Comparison of ENCODE assay signal across 8 mouse cellular contexts in genomic region chr4:43562769-43563600, GRCm38 (mm10). TPM values are rescaled to one million over a fixed set of nuclear protein-coding genes. Genes with fewer than 3 reads are reported as not detected.
DNase-seq lines count a peak whose midpoint lies in the region; ATAC-seq lines count a peak whose summit lies in the region.
"Had no signal": no experiment of that assay in that cellular context is flagged by ENCODE, and none has a peak within 500 bp of the region (broad histone marks: within the 10 kb centered on the region; RNA-seq: fewer than 3 reads in every experiment).

No protein-coding gene starts in this region.

- H3K9ac ChIP-seq in embryonic facial prominence, embryonic 15.5 days: peak overlapping the region; percentile 89
- H3K9ac ChIP-seq in kidney, embryonic 16.5 days (replicated peaks; ENCODE audit: low read length): peak overlapping the region; percentile 71
- peak overlapping the region; percentile 93 for H3K9ac ChIP-seq in neural tube, embryonic 15.5 days (replicated peaks)

- H3K4me3 ChIP-seq in embryonic facial prominence, embryonic 15.5 days (replicated peaks): peak overlapping the region; percentile 95
- peak overlapping the region; percentile 82 for H3K4me3 ChIP-seq in kidney, embryonic 16.5 days (ENCODE audit: low read length)
- peak overlapping the region; percentile 89 for H3K4me3 ChIP-seq in neural tube, embryonic 15.5 days (replicated peaks)

- peak overlapping the region; percentile 84 for H3K4me2 ChIP-seq in embryonic facial prominence, embryonic 15.5 days (replicated peaks)
- H3K4me2 ChIP-seq in kidney, embryonic 16.5 days (replicated peaks; ENCODE audit: low read depth, low read length): peak overlapping the region; percentile 93
- peak overlapping the region; percentile 90 for H3K4me2 ChIP-seq in neural tube, embryonic 15.5 days

- peaks cover 38% of the 10 kb centered on the region for H3K36me3 ChIP-seq in embryonic facial prominence, embryonic 15.5 days
- peaks cover 34% of the 10 kb centered on the region for H3K36me3 ChIP-seq in kidney, embryonic 16.5 days (ENCODE audit: insufficient read depth, low read length)
- H3K36me3 ChIP-seq in neural tube, embryonic 15.5 days: peaks cover 41% of the 10 kb centered on the region

- H3K4me1 ChIP-seq in embryonic facial prominence, embryonic 15.5 days: peaks cover 44% of the 10 kb centered on the region
- peaks cover 46% of the 10 kb centered on the region for H3K4me1 ChIP-seq in kidney, embryonic 16.5 days (ENCODE audit: insufficient read depth, low read length)
- peaks cover 51% of the 10 kb centered on the region for H3K4me1 ChIP-seq in neural tube, embryonic 15.5 days

- H3K27ac ChIP-seq in embryonic facial prominence, embryonic 15.5 days (replicated peaks): peak overlapping the region; percentile 100
- peak overlapping the region; percentile 100 for H3K27ac ChIP-seq in kidney, embryonic 16.5 days (ENCODE audit: low read length)
- peak overlapping the region; percentile 99 for H3K27ac ChIP-seq in neural tube, embryonic 15.5 days (replicated peaks)

- H3K9me3 ChIP-seq in embryonic facial prominence, embryonic 15.5 days (replicated peaks): no peaks in the 10 kb centered on the region
- no peaks in the 10 kb centered on the region for H3K9me3 ChIP-seq in kidney, embryonic 16.5 days (ENCODE audit: low read length)
- H3K9me3 ChIP-seq in neural tube, embryonic 15.5 days (replicated peaks): no peaks in the 10 kb centered on the region

- WGBS in embryonic facial prominence, embryonic 15.5 days: 4% methylated on average over 22 of the region's 22 CpGs
- 2% methylated on average over 22 of the region's 22 CpGs for WGBS in kidney, embryonic 16.5 days
- 7% methylated on average over 22 of the region's 22 CpGs for WGBS in neural tube, embryonic 15.5 days

- H3K27me3 ChIP-seq in embryonic facial prominence, embryonic 15.5 days: no peaks in the 10 kb centered on the region
- no peaks in the 10 kb centered on the region for H3K27me3 ChIP-seq in kidney, embryonic 16.5 days (ENCODE audit: insufficient read depth, low read length)
- no peaks in the 10 kb centered on the region for H3K27me3 ChIP-seq in neural tube, embryonic 15.5 days (replicated peaks)

- peak; percentile 8 for DNase-seq in retina, postnatal 7 days (ENCODE audit: low read depth, low spot score)
- no peak for DNase-seq in retina, embryonic 14.5 days (ENCODE audit: low spot score)
- DNase-seq in layer of hippocampus, adult 8-10 months (ENCODE audit: low spot score in 2 of 2): no peak
- no peak for DNase-seq in urinary bladder, postnatal 10 days (ENCODE audit: low spot score)

- no peak for ATAC-seq in embryonic facial prominence, embryonic 15.5 days (ENCODE audit: insufficient number of reproducible peaks, low FRiP score, low TSS enrichment, low read depth)
- peak; percentile 5 for ATAC-seq in kidney, embryonic 16.5 days (ENCODE audit: low FRiP score, low TSS enrichment)
- peak; percentile 28 for ATAC-seq in neural tube, embryonic 15.5 days (ENCODE audit: low FRiP score)

RNA-seq across cellular contexts. Expression of gene Tln1, which starts 0.5 kb away (rescaled TPM):
- 55.8 and 60.9 TPM in 2 replicates for polyA plus RNA-seq in embryonic facial prominence, embryonic 15.5 days (2015; fragmentation: Nextera tagmentation; extraction: Ambion mirVana)
- polyA plus RNA-seq in kidney, embryonic 16.5 days (2015; fragmentation: Nextera tagmentation; extraction: Ambion mirVana): 66.5 and 69.1 TPM in 2 replicates
- 63.5 and 70.8 TPM in 2 replicates for polyA plus RNA-seq in neural tube, embryonic 15.5 days (2015; fragmentation: Nextera tagmentation; extraction: Ambion mirVana)
- 10 to 100 TPM; 39.3 to 62.9 (median 50.6) TPM for total RNA-seq in layer of hippocampus, adult 8-10 months (2022)

RNA-seq across cellular contexts. Expression of gene Creb3, which starts 0.9 kb away (rescaled TPM):
- 77.5 and 88.2 TPM in 2 replicates for polyA plus RNA-seq in embryonic facial prominence, embryonic 15.5 days (2015; fragmentation: Nextera tagmentation; extraction: Ambion mirVana)
- 80.2 and 83.0 TPM in 2 replicates for polyA plus RNA-seq in kidney, embryonic 16.5 days (2015; fragmentation: Nextera tagmentation; extraction: Ambion mirVana)
- 80.8 and 82.0 TPM in 2 replicates for polyA plus RNA-seq in neural tube, embryonic 15.5 days (2015; fragmentation: Nextera tagmentation; extraction: Ambion mirVana)
- total RNA-seq in layer of hippocampus, adult 8-10 months (2022): 10 to 100 TPM; 63.3 to 89.5 (median 69.0) TPM

RNA-seq across cellular contexts. Expression of gene Rgp1, which starts 15.5 kb away (rescaled TPM):
- 28.6 and 32.5 TPM in 2 replicates for polyA plus RNA-seq in embryonic facial prominence, embryonic 15.5 days (2015; fragmentation: Nextera tagmentation; extraction: Ambion mirVana)
- polyA plus RNA-seq in kidney, embryonic 16.5 days (2015; fragmentation: Nextera tagmentation; extraction: Ambion mirVana): 32.3 and 33.0 TPM in 2 replicates
- polyA plus RNA-seq in neural tube, embryonic 15.5 days (2015; fragmentation: Nextera tagmentation; extraction: Ambion mirVana): 22.0 and 23.9 TPM in 2 replicates
- 10 to 100 TPM; 46.2 to 69.0 (median 51.0) TPM for total RNA-seq in layer of hippocampus, adult 8-10 months (2022)

RNA-seq across cellular contexts. Expression of gene Gba2, which starts 15.7 kb away (rescaled TPM):
- polyA plus RNA-seq in embryonic facial prominence, embryonic 15.5 days (2015; fragmentation: Nextera tagmentation; extraction: Ambion mirVana): 21.3 and 22.3 TPM in 2 replicates
- polyA plus RNA-seq in kidney, embryonic 16.5 days (2015; fragmentation: Nextera tagmentation; extraction: Ambion mirVana): 25.8 and 26.3 TPM in 2 replicates
- 48.1 and 54.5 TPM in 2 replicates for polyA plus RNA-seq in neural tube, embryonic 15.5 days (2015; fragmentation: Nextera tagmentation; extraction: Ambion mirVana)
- 10 to 100 TPM; 58.7 to 64.7 (median 60.9) TPM for total RNA-seq in layer of hippocampus, adult 8-10 months (2022)

RNA-seq across cellular contexts. Expression of gene Msmp, which starts 21.3 kb away (rescaled TPM):
- 1.5 and 1.6 TPM in 2 replicates for polyA plus RNA-seq in embryonic facial prominence, embryonic 15.5 days (2015; fragmentation: Nextera tagmentation; extraction: Ambion mirVana)
- polyA plus RNA-seq in kidney, embryonic 16.5 days (2015; fragmentation: Nextera tagmentation; extraction: Ambion mirVana): 0.89 and 3.1 TPM in 2 replicates
- 1.2 and 1.5 TPM in 2 replicates for polyA plus RNA-seq in neural tube, embryonic 15.5 days (2015; fragmentation: Nextera tagmentation; extraction: Ambion mirVana)
- not detected for total RNA-seq in layer of hippocampus, adult 8-10 months (2022)
- total RNA-seq: layer of hippocampus, adult 18-20 months had no signal
